Mouse (Mus musculus): ENCODE measurements around the gene Tm2d3. TPM values are rescaled to one million over a fixed set of nuclear protein-coding genes. Genes with fewer than 3 reads are reported as not detected.

The Tm2d3 gene
- polyA plus RNA-seq, 1 experiment from 2014 or later = 87.1 TPM

- ATAC-seq (ENCODE audit: insufficient number of reproducible peaks, low FRiP score, low TSS enrichment, low read depth) = no peak
- Histone ChIP-seq H3K9ac (no peak overlapping the region), H3K4me3 (no peak overlapping the region), H3K9me3 (no peaks in the 10 kb centered on the region), H3K27me3 (no peaks in the 10 kb centered on the region), H3K36me3 (0 out of 2 replicates have a peak, but pooled peaks cover 7% of the 10 kb centered on the region), H3K4me2 (no peak overlapping the region), H3K27ac (no peak overlapping the region), H3K4me1 (no peaks in the 10 kb centered on the region)
- 74% methylated on average over 7 of the region's 7 CpGs for WGBS
Observed at GRCm38 (mm10) chr7:65678900-65679595, 11.9 kb upstream of the Tm2d3 start.

GRCm38 (mm10) chr7:65681166-65681565 is 9.8 kb upstream of the Tm2d3 start:
- Histone ChIP-seq H3K9ac (no peak overlapping the region), H3K9me3 (no peaks in the 10 kb centered on the region), H3K36me3 (0 out of 2 replicates have a peak, but pooled peaks cover 7% of the 10 kb centered on the region), H3K27me3 (no peaks in the 10 kb centered on the region), H3K27ac (no peak overlapping the region), H3K4me2 (no peak overlapping the region), H3K4me3 (no peak overlapping the region), H3K4me1 (no peaks in the 10 kb centered on the region)
- 49% methylated on average over 5 of the region's 5 CpGs for WGBS
- ATAC-seq (ENCODE audit: insufficient number of reproducible peaks, low FRiP score, low TSS enrichment, low read depth) = no peak

GRCm38 (mm10) chr7:65684256-65684835 is 6.6 kb upstream of the Tm2d3 start:
- H3K4me1 ChIP-seq = no peaks in the 10 kb centered on the region
- no peak overlapping the region for H3K4me2 ChIP-seq
- H3K36me3 ChIP-seq = no peaks in the 10 kb centered on the region
- no peak overlapping the region for H3K4me3 ChIP-seq
- H3K9ac ChIP-seq = no peak overlapping the region
- H3K27me3 ChIP-seq = no peaks in the 10 kb centered on the region
- no peak overlapping the region for H3K27ac ChIP-seq
- no peak for ATAC-seq (ENCODE audit: insufficient number of reproducible peaks, low FRiP score, low TSS enrichment, low read depth)
- WGBS = 45% methylated on average over 7 of the region's 7 CpGs
- H3K9me3 ChIP-seq = no peaks in the 10 kb centered on the region

GRCm38 (mm10) chr7:65686664-65687063 is 4.3 kb upstream of the Tm2d3 start:
- WGBS = 91% methylated on average over 9 of the region's 9 CpGs

GRCm38 (mm10) chr7:65691929-65692605 is 1.1 kb downstream of the Tm2d3 start:
- no peak overlapping the region for H3K27ac ChIP-seq
- H3K36me3 ChIP-seq = peaks cover 19% of the 10 kb centered on the region
- 72% methylated on average over 8 of the region's 8 CpGs for WGBS
- H3K9ac ChIP-seq = no peak overlapping the region
- H3K4me3 ChIP-seq = no peak overlapping the region
- no peak overlapping the region for H3K4me2 ChIP-seq
- peaks cover 18% of the 10 kb centered on the region for H3K4me1 ChIP-seq
- ATAC-seq (ENCODE audit: insufficient number of reproducible peaks, low FRiP score, low TSS enrichment, low read depth) = no peak
- no peaks in the 10 kb centered on the region for H3K9me3 ChIP-seq
- no peaks in the 10 kb centered on the region for H3K27me3 ChIP-seq

More at GRCm38 (mm10) chr7:65686664-65687063, 4.3 kb upstream of the Tm2d3 start:
- no peaks in the 10 kb centered on the region for H3K27me3 ChIP-seq
- H3K9ac ChIP-seq = no peak overlapping the region
- no peak overlapping the region for H3K27ac ChIP-seq
- H3K4me3 ChIP-seq = no peak overlapping the region
- no peak for ATAC-seq (ENCODE audit: insufficient number of reproducible peaks, low FRiP score, low TSS enrichment, low read depth)
- no peaks in the 10 kb centered on the region for H3K36me3 ChIP-seq
- H3K9me3 ChIP-seq = no peaks in the 10 kb centered on the region
- no peaks in the 10 kb centered on the region for H3K4me1 ChIP-seq
- no peak overlapping the region for H3K4me2 ChIP-seq

GRCm38 (mm10) chr7:65692883-65693282 is 1.9 kb downstream of the Tm2d3 start:
- peaks cover 27% of the 10 kb centered on the region for H3K36me3 ChIP-seq
- peak overlapping the region; percentile 77 for H3K27ac ChIP-seq
- H3K9ac ChIP-seq = peak overlapping the region; percentile 68
- H3K4me2 ChIP-seq = peak overlapping the region; percentile 75
- H3K9me3 ChIP-seq = no peaks in the 10 kb centered on the region
- peak; percentile 9; the same call in 1 of the 2 replicates for ATAC-seq (ENCODE audit: insufficient number of reproducible peaks, low FRiP score, low TSS enrichment, low read depth)
- H3K27me3 ChIP-seq = no peaks in the 10 kb centered on the region
- WGBS = 1% methylated on average over 10 of the region's 10 CpGs
- H3K4me3 ChIP-seq = peak overlapping the region; percentile 79
- H3K4me1 ChIP-seq = peaks cover 18% of the 10 kb centered on the region

- Histone ChIP-seq H3K36me3 (peaks cover 32% of the 10 kb centered on the region), H3K4me1 (peaks cover 18% of the 10 kb centered on the region), H3K9ac (peak overlapping the region; percentile 68), H3K4me2 (peak overlapping the region; percentile 75), H3K27me3 (no peaks in the 10 kb centered on the region), H3K9me3 (no peaks in the 10 kb centered on the region), H3K27ac (peak overlapping the region; percentile 77), H3K4me3 (peak overlapping the region; percentile 79)
- WGBS = under 1% methylated on average over 49 of the region's 52 CpGs
- peak; percentile 84 for ATAC-seq (ENCODE audit: insufficient number of reproducible peaks, low FRiP score, low TSS enrichment, low read depth)
Observed at GRCm38 (mm10) chr7:65693301-65693821, 2.4 kb downstream of the Tm2d3 start.

GRCm38 (mm10) chr7:65696450-65696849 is 5.5 kb downstream of the Tm2d3 start:
- H3K4me3 ChIP-seq = no peak overlapping the region
- no peaks in the 10 kb centered on the region for H3K9me3 ChIP-seq
- H3K9ac ChIP-seq = no peak overlapping the region
- H3K36me3 ChIP-seq = peaks cover 59% of the 10 kb centered on the region
- peaks cover 18% of the 10 kb centered on the region for H3K4me1 ChIP-seq
- H3K27me3 ChIP-seq = no peaks in the 10 kb centered on the region
- H3K27ac ChIP-seq = no peak overlapping the region
- no peak for ATAC-seq (ENCODE audit: insufficient number of reproducible peaks, low FRiP score, low TSS enrichment, low read depth)
- WGBS = 48% methylated on average over 2 of the region's 2 CpGs
- H3K4me2 ChIP-seq = no peak overlapping the region

GRCm38 (mm10) chr7:65702076-65702475 is 11.1 kb downstream of the Tm2d3 start:
- no peak for ATAC-seq (ENCODE audit: insufficient number of reproducible peaks, low FRiP score, low TSS enrichment, low read depth)
- 87% methylated on average over 7 of the region's 7 CpGs for WGBS
- H3K4me1 ChIP-seq = peaks cover 6% of the 10 kb centered on the region
- no peaks in the 10 kb centered on the region for H3K9me3 ChIP-seq
- no peak overlapping the region for H3K27ac ChIP-seq
- H3K9ac ChIP-seq = no peak overlapping the region
- H3K4me2 ChIP-seq = no peak overlapping the region
- no peak overlapping the region for H3K4me3 ChIP-seq
- peaks cover 52% of the 10 kb centered on the region for H3K36me3 ChIP-seq
- peaks cover 8% of the 10 kb centered on the region; the same call in 1 of the 2 replicates for H3K27me3 ChIP-seq

- 11% methylated on average over 10 of the region's 10 CpGs for WGBS
- H3K4me2 ChIP-seq = peak overlapping the region; percentile 48
- no peaks in the 10 kb centered on the region for H3K9me3 ChIP-seq
- no peak for ATAC-seq (ENCODE audit: insufficient number of reproducible peaks, low FRiP score, low TSS enrichment, low read depth)
- H3K27me3 ChIP-seq = peaks cover 8% of the 10 kb centered on the region; the same call in 1 of the 2 replicates
- no peak overlapping the region for H3K27ac ChIP-seq
- peak overlapping the region; percentile 30 for H3K4me3 ChIP-seq
- H3K9ac ChIP-seq = 0 out of 2 replicates have a peak overlapping the region, but pooled peaks have one; percentile 0
- H3K4me1 ChIP-seq = peaks cover 6% of the 10 kb centered on the region
- peaks cover 28% of the 10 kb centered on the region for H3K36me3 ChIP-seq
Observed at GRCm38 (mm10) chr7:65704818-65705242, 13.9 kb downstream of the Tm2d3 start.

- WGBS = 90% methylated on average over 1 of the region's 1 CpGs
- no peak for ATAC-seq (ENCODE audit: insufficient number of reproducible peaks, low FRiP score, low TSS enrichment, low read depth)
- no peak overlapping the region for H3K9ac ChIP-seq
- H3K4me3 ChIP-seq = no peak overlapping the region
- no peak overlapping the region for H3K27ac ChIP-seq
- peaks cover 8% of the 10 kb centered on the region; the same call in 1 of the 2 replicates for H3K27me3 ChIP-seq
- H3K4me2 ChIP-seq = no peak overlapping the region
- H3K36me3 ChIP-seq = no peaks in the 10 kb centered on the region
- no peaks in the 10 kb centered on the region for H3K9me3 ChIP-seq
- peaks cover 6% of the 10 kb centered on the region for H3K4me1 ChIP-seq
Observed at GRCm38 (mm10) chr7:65708506-65708905, 17.5 kb downstream of the Tm2d3 start.
